Mouse (Mus musculus): ENCODE data around the gene Lrrc27.

Lrrc27 gene

GRCm38 (mm10) chr7:139272639-139273396 lies 60.0 kb downstream of the Lrrc27 start:
- no peak for DNase-seq (ENCODE audit: low spot score in 2 of 2)

GRCm38 (mm10) chr7:139273397-139273719 lies 60.6 kb downstream of the Lrrc27 start:
- DNase-seq (ENCODE audit: low spot score in 2 of 2), result no peak

GRCm38 (mm10) chr7:139275586-139275985 lies 62.8 kb downstream of the Lrrc27 start:
- no peak for DNase-seq (ENCODE audit: low spot score in 2 of 2)

- no peak for DNase-seq (ENCODE audit: low spot score in 2 of 2)
Observed at GRCm38 (mm10) chr7:139276150-139276549, 63.4 kb downstream of the Lrrc27 start.

GRCm38 (mm10) chr7:139277536-139277935 lies 64.7 kb downstream of the Lrrc27 start:
- DNase-seq (ENCODE audit: low spot score in 2 of 2), result no peak

- DNase-seq (ENCODE audit: low spot score in 2 of 2), result no peak
Observed at GRCm38 (mm10) chr7:139279571-139279970, 66.8 kb downstream of the Lrrc27 start.

- DNase-seq (ENCODE audit: low spot score in 2 of 2), result no peak
Observed at GRCm38 (mm10) chr7:139280044-139280443, 67.3 kb downstream of the Lrrc27 start.

- no peak for DNase-seq (ENCODE audit: low spot score in 2 of 2)
Observed at GRCm38 (mm10) chr7:139281195-139281594, 68.4 kb downstream of the Lrrc27 start.

- DNase-seq (ENCODE audit: low spot score in 2 of 2), result no peak
Observed at GRCm38 (mm10) chr7:139282037-139282436, 69.2 kb downstream of the Lrrc27 start.

- DNase-seq (ENCODE audit: low spot score in 2 of 2), result no peak
Observed at GRCm38 (mm10) chr7:139285295-139285943, 72.6 kb downstream of the Lrrc27 start.

GRCm38 (mm10) chr7:139288540-139288939 lies 75.8 kb downstream of the Lrrc27 start:
- DNase-seq (ENCODE audit: low spot score in 2 of 2), result no peak

Measured in spleen, postnatal 14 days (tissue).